Mouse (Mus musculus): ENCODE measurements at regions not wholly inside any gene's neighbourhood (a gene's known extent, or its start where the extent isn't known, plus 50 kb on each side); places are given as distances from the start of the nearest gene placed in this dataset.

DNA sequence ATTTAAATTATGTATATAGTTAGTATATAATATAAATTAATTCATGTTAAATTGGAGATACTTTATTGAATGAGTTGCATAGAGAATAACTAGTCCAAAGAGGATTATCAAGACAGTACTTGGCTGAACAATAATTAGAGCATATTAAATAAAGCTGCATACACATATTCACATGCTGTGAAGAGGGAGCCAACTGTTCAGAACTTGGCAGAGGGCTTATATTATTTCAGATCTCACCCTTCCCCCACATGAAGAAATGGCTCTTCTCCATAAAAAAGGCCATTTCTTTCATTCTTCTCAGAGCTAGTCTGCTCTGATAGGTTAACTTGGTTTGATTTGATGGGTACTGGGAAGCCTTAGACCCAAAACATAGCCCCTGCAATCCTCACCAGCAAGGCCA lies 90.5 kb upstream of the Cblb start:
- TF ChIP-seq TCF12 (IDR thresholded peaks at IDR 0.05; ENCODE audit: low read depth, low read length) (no peak), MAZ (IDR thresholded peaks at IDR 0.05; ENCODE audit: low read depth, low read length) (no peak), BHLHE40 (IDR thresholded peaks at IDR 0.05; ENCODE audit: borderline replicate concordance, low read depth, low read length) (no peak), MYC (IDR thresholded peaks at IDR 0.05; ENCODE audit: low read depth, low read length) (no peak), CTCF (IDR thresholded peaks at IDR 0.05 in 2 of 3, conservative IDR thresholded peaks at IDR 0.05 in 1 of 3; ENCODE audit: control insufficient read depth in 1 of 3, insufficient read depth in 1 of 3, low read depth in 2 of 3, low read length in 3 of 3, poor library complexity in 1 of 3, severe bottlenecking in 1 of 3) (no peak), POLR2A (IDR thresholded peaks at IDR 0.05; ENCODE audit: control insufficient read depth in 1 of 2, insufficient read depth in 1 of 2, low read depth in 1 of 2, low read length in 2 of 2, poor library complexity in 1 of 2) (no peak), CHD2 (IDR thresholded peaks at IDR 0.05; ENCODE audit: low read length) (no peak), ZKSCAN1 (IDR thresholded peaks at IDR 0.05; ENCODE audit: low read depth, low read length) (no peak)
